Mouse (Mus musculus) heart, embryonic 11.5 days (tissue): ENCODE measurements around the gene Kdm5b. TPM values are rescaled to one million over a fixed set of nuclear protein-coding genes. Genes with fewer than 3 reads are reported as not detected.

ENCODE experiments used
- ATAC-seq: fragments of 200-750 bp; cut with Nextera tagmentation; replicated peaks from 2 replicates; pipeline ENCODE4 v1.8.0; 2017; ENCODE audit warnings: moderate library complexity; ENCODE audit not compliant: insufficient number of reproducible peaks, low FRiP score, low TSS enrichment
- H3K27ac ChIP-seq: fragments of 300-500 bp; sonication (generic); 2 replicates; pipeline ENCODE4 v1.5.1; 2014; ENCODE audit warnings: mild to moderate bottlenecking, low read depth, low read length
- H3K27me3 ChIP-seq: fragments of 300-500 bp; sonication (generic); 2 replicates; pipeline ENCODE4 v1.6.1; 2014; ENCODE audit warnings: mild to moderate bottlenecking, low read length, mixed read lengths; ENCODE audit not compliant: control insufficient read depth, insufficient read depth
- H3K36me3 ChIP-seq: fragments of 300-500 bp; sonication (generic); 2 replicates; pipeline ENCODE4 v1.6.1; 2014; ENCODE audit warnings: mild to moderate bottlenecking, low read length, moderate library complexity, mixed read lengths; ENCODE audit not compliant: control insufficient read depth, insufficient read depth
- H3K4me1 ChIP-seq: fragments of 300-500 bp; sonication (generic); 2 replicates; pipeline ENCODE4 v1.6.1; 2014; ENCODE audit warnings: low read length; ENCODE audit not compliant: control insufficient read depth, insufficient read depth
- H3K4me2 ChIP-seq: fragments of 300-500 bp; sonication (generic); 2 replicates; pipeline ENCODE4 v1.6.1; 2014; ENCODE audit warnings: mild to moderate bottlenecking, moderate library complexity
- H3K4me3 ChIP-seq: fragments of 300-500 bp; sonication (generic); 2 replicates; pipeline ENCODE4 v1.5.1; 2014; ENCODE audit warnings: low read depth, low read length
- H3K9ac ChIP-seq: fragments of 300-500 bp; sonication (generic); 2 replicates; pipeline ENCODE4 v1.6.1; 2014; ENCODE audit warnings: mild to moderate bottlenecking, low read depth, low read length, moderate library complexity
- H3K9me3 ChIP-seq: fragments of 300-500 bp; sonication (generic); replicated peaks from 2 replicates; pipeline ENCODE4 v1.6.1; 2016; ENCODE audit warnings: low read length; ENCODE audit not compliant: control insufficient read depth
- WGBS: fragments of 180-500 bp; shearing (Covaris S2); extraction: QIAGEN DNeasy Blood & Tissue Kit; methylation state at CpG from one replicate; pipeline ENCODE4 v1.1.7; 2014; ENCODE audit not compliant: insufficient replicate concordance; 5-methylcytosine and 5-hydroxymethylcytosine counted together
- polyA plus RNA-seq: library from polyadenylated mRNA; unstranded; fragments of >200 nt; fragmentation: Nextera tagmentation; extraction: Ambion mirVana; gene quantifications from 2 replicates; pipeline ENCODE4 v1.2.1, GENCODE M21; 2014

The Kdm5b gene
- polyA plus RNA-seq, 1 experiment from 2014 or later, result 34.9 TPM

- Histone ChIP-seq H3K9me3 (no peaks in the 10 kb centered on the region), H3K4me1 (peaks cover 8% of the 10 kb centered on the region), H3K36me3 (no peaks in the 10 kb centered on the region), H3K27ac (no peak overlapping the region), H3K9ac (no peak overlapping the region), H3K4me2 (no peak overlapping the region), H3K4me3 (no peak overlapping the region), H3K27me3 (peaks cover 61% of the 10 kb centered on the region)
- WGBS, result 56% methylated on average over 13 of the region's 13 CpGs
- ATAC-seq, result no peak
Measured at GRCm38 (mm10) chr1:134651268-134651850, 91.4 kb downstream of the Kdm5b start.

GRCm38 (mm10) chr1:134651851-134652398, 92.0 kb downstream of the Kdm5b start:
- no peaks in the 10 kb centered on the region for H3K9me3 ChIP-seq
- no peak overlapping the region for H3K27ac ChIP-seq
- H3K4me2 ChIP-seq, result no peak overlapping the region
- H3K27me3 ChIP-seq, result peaks cover 55% of the 10 kb centered on the region
- H3K36me3 ChIP-seq, result no peaks in the 10 kb centered on the region
- H3K9ac ChIP-seq, result no peak overlapping the region
- WGBS, result 42% methylated on average over 4 of the region's 4 CpGs
- ATAC-seq, result no peak; the same call in 1 of the 2 replicates
- H3K4me1 ChIP-seq, result peaks cover 3% of the 10 kb centered on the region; the same call in 1 of the 2 replicates
- no peak overlapping the region for H3K4me3 ChIP-seq

GRCm38 (mm10) chr1:134653603-134654257, 93.8 kb downstream of the Kdm5b start:
- Histone ChIP-seq H3K36me3 (no peaks in the 10 kb centered on the region), H3K4me3 (no peak overlapping the region), H3K4me1 (peaks cover 3% of the 10 kb centered on the region; the same call in 1 of the 2 replicates), H3K9me3 (no peaks in the 10 kb centered on the region), H3K9ac (no peak overlapping the region), H3K27ac (no peak overlapping the region), H3K27me3 (peaks cover 37% of the 10 kb centered on the region), H3K4me2 (no peak overlapping the region)
- no peak for ATAC-seq
- WGBS, result 15% methylated on average over 10 of the region's 10 CpGs

- 44% methylated on average over 7 of the region's 7 CpGs for WGBS
- Histone ChIP-seq H3K27me3 (peaks cover 4% of the 10 kb centered on the region), H3K4me3 (no peak overlapping the region), H3K9me3 (no peaks in the 10 kb centered on the region), H3K36me3 (no peaks in the 10 kb centered on the region), H3K9ac (no peak overlapping the region), H3K4me1 (peaks cover 3% of the 10 kb centered on the region; the same call in 1 of the 2 replicates), H3K27ac (no peak overlapping the region), H3K4me2 (no peak overlapping the region)
- ATAC-seq, result no peak
Measured at GRCm38 (mm10) chr1:134658841-134659240, 98.9 kb downstream of the Kdm5b start.

GRCm38 (mm10) chr1:134660163-134660562, 100.2 kb downstream of the Kdm5b start:
- Histone ChIP-seq H3K27ac (no peak overlapping the region), H3K9me3 (no peaks in the 10 kb centered on the region), H3K4me3 (no peak overlapping the region), H3K36me3 (no peaks in the 10 kb centered on the region), H3K27me3 (no peaks in the 10 kb centered on the region), H3K4me1 (peaks cover 3% of the 10 kb centered on the region; the same call in 1 of the 2 replicates), H3K9ac (no peak overlapping the region), H3K4me2 (no peak overlapping the region)
- 55% methylated on average over 7 of the region's 7 CpGs for WGBS
- no peak for ATAC-seq

GRCm38 (mm10) chr1:134671234-134672070, 111.5 kb downstream of the Kdm5b start:
- 0 out of 2 replicates have a peak, but pooled peaks cover 2% of the 10 kb centered on the region for H3K27me3 ChIP-seq
- no peaks in the 10 kb centered on the region for H3K9me3 ChIP-seq
- no peaks in the 10 kb centered on the region for H3K4me1 ChIP-seq
- no peak for ATAC-seq
- H3K4me2 ChIP-seq, result no peak overlapping the region
- H3K36me3 ChIP-seq, result no peaks in the 10 kb centered on the region
- no peak overlapping the region for H3K9ac ChIP-seq
- WGBS, result 74% methylated on average over 10 of the region's 10 CpGs
- H3K4me3 ChIP-seq, result no peak overlapping the region
- no peak overlapping the region for H3K27ac ChIP-seq

- 0 out of 2 replicates have a peak, but pooled peaks cover 2% of the 10 kb centered on the region for H3K27me3 ChIP-seq
- H3K9ac ChIP-seq, result no peak overlapping the region
- no peaks in the 10 kb centered on the region for H3K36me3 ChIP-seq
- no peak overlapping the region for H3K4me2 ChIP-seq
- H3K9me3 ChIP-seq, result no peaks in the 10 kb centered on the region
- no peak overlapping the region for H3K4me3 ChIP-seq
- no peaks in the 10 kb centered on the region for H3K4me1 ChIP-seq
- ATAC-seq, result no peak
- 0% methylated on average over 1 of the region's 1 CpGs for WGBS
- H3K27ac ChIP-seq, result no peak overlapping the region
Measured at GRCm38 (mm10) chr1:134674312-134674711, 114.3 kb downstream of the Kdm5b start.

GRCm38 (mm10) chr1:134679445-134679844, 119.5 kb downstream of the Kdm5b start:
- 74% methylated on average over 4 of the region's 4 CpGs for WGBS
- H3K4me3 ChIP-seq, result no peak overlapping the region
- H3K27me3 ChIP-seq, result 0 out of 2 replicates have a peak, but pooled peaks cover 7% of the 10 kb centered on the region
- no peak overlapping the region for H3K9ac ChIP-seq
- H3K36me3 ChIP-seq, result no peaks in the 10 kb centered on the region
- no peak overlapping the region for H3K4me2 ChIP-seq
- no peaks in the 10 kb centered on the region for H3K9me3 ChIP-seq
- H3K27ac ChIP-seq, result no peak overlapping the region
- H3K4me1 ChIP-seq, result no peaks in the 10 kb centered on the region
- ATAC-seq, result no peak
